Mouse (Mus musculus) frontal cortex, postnatal 14 days (tissue): ENCODE measurements around the gene Adora1.

Source experiments
- DNase-seq, 2 experiments: peaks; one replicate each; pipeline ENCODE4 v3.0.0; 2022; ENCODE audit warnings: low spot score in 2 of 2

Gene Adora1

GRCm38 (mm10) chr1:134194298-134195022 lies 40.8 kb downstream of the Adora1 start:
- no peak for DNase-seq

GRCm38 (mm10) chr1:134193674-134194197 lies 41.5 kb downstream of the Adora1 start:
- no peak for DNase-seq

- no peak for DNase-seq
Measured at GRCm38 (mm10) chr1:134193126-134193525, 42.1 kb downstream of the Adora1 start, which contains the start of gene Mybph. Mybph (plus strand) TSS chr1:134193448.

GRCm38 (mm10) chr1:134192024-134192423 lies 43.2 kb downstream of the Adora1 start:
- DNase-seq = no peak

GRCm38 (mm10) chr1:134191192-134191591 lies 44.0 kb downstream of the Adora1 start:
- DNase-seq = no peak

GRCm38 (mm10) chr1:134188989-134189729 lies 46.1 kb downstream of the Adora1 start:
- DNase-seq = no peak

- DNase-seq = no peak
Measured at GRCm38 (mm10) chr1:134188217-134188616, 47.0 kb downstream of the Adora1 start.

- DNase-seq = no peak
Measured at GRCm38 (mm10) chr1:134184089-134184488, 51.1 kb downstream of the Adora1 start.

- DNase-seq = no peak
Measured at GRCm38 (mm10) chr1:134182025-134182424, 53.2 kb downstream of the Adora1 start, which contains the start of gene Chil1. Chil1 (plus strand) TSS chr1:134182176.

- DNase-seq = no peak
Measured at GRCm38 (mm10) chr1:134177976-134178375, 57.3 kb downstream of the Adora1 start.

- DNase-seq = no peak
Measured at GRCm38 (mm10) chr1:134173081-134173480, 62.1 kb downstream of the Adora1 start.

GRCm38 (mm10) chr1:134168985-134169697 lies 66.1 kb downstream of the Adora1 start:
- DNase-seq = no peak

- no peak for DNase-seq
Measured at GRCm38 (mm10) chr1:134168567-134168966, 66.7 kb downstream of the Adora1 start.

- DNase-seq = no peak
Measured at GRCm38 (mm10) chr1:134167416-134168305, 67.6 kb downstream of the Adora1 start.

GRCm38 (mm10) chr1:134166547-134166946 lies 68.7 kb downstream of the Adora1 start:
- DNase-seq = no peak

- no peak for DNase-seq
Measured at GRCm38 (mm10) chr1:134164454-134164853, 70.8 kb downstream of the Adora1 start.

- DNase-seq = no peak
Measured at GRCm38 (mm10) chr1:134163476-134163875, 71.8 kb downstream of the Adora1 start.

GRCm38 (mm10) chr1:134162510-134163225 lies 72.6 kb downstream of the Adora1 start:
- DNase-seq = no peak

- no peak for DNase-seq
Measured at GRCm38 (mm10) chr1:134161399-134161798, 73.8 kb downstream of the Adora1 start.

- no peak for DNase-seq
Measured at GRCm38 (mm10) chr1:134160404-134160803, 74.8 kb downstream of the Adora1 start.
